Mouse (Mus musculus): Measurements from ENCODE around the gene Spata25. TPM values are rescaled to one million over a fixed set of nuclear protein-coding genes. Genes with fewer than 3 reads are reported as not detected.

Spata25 gene
- polyA plus RNA-seq, 1 experiment from 2014 or later, result not detected

- Histone ChIP-seq H3K36me3 (ENCODE audit: control insufficient read depth, insufficient read depth, low read length) (peaks cover 20% of the 10 kb centered on the region), H3K9me3 (replicated peaks; ENCODE audit: control insufficient read depth, low read length) (no peaks in the 10 kb centered on the region), H3K9ac (ENCODE audit: low read length) (peak within 1 kb of the TSS; percentile 78), H3K27ac (ENCODE audit: low read depth, low read length) (peak within 1 kb of the TSS; percentile 44), H3K4me3 (ENCODE audit: low read depth, low read length) (peak within 1 kb of the TSS; percentile 72), H3K4me2 (ENCODE audit: low read length) (peak within 1 kb of the TSS; percentile 100), H3K27me3 (replicated peaks; ENCODE audit: control insufficient read depth, insufficient read depth, low read length) (no peaks in the 10 kb centered on the region), H3K4me1 (ENCODE audit: control insufficient read depth, insufficient read depth, low read length) (peaks cover 11% of the 10 kb centered on the region)
- WGBS, result 1% methylated on average over 35 of the region's 35 CpGs
- DNase-seq (ENCODE audit: low spot score) (peak; percentile 84), ATAC-seq (peak; percentile 78)
Observed at GRCm38 (mm10) chr2:164832748-164833301, 4.5 kb upstream of the Spata25 start, which contains the start of gene Ctsa. Gene Ctsa, plus strand, starts transcription at chr2:164832873.

- WGBS, result 65% methylated on average over 16 of the region's 16 CpGs
- H3K4me3 ChIP-seq (ENCODE audit: low read depth, low read length), result peak overlapping the region; percentile 72
Observed at GRCm38 (mm10) chr2:164832032-164832747, 3.9 kb upstream of the Spata25 start.

GRCm38 (mm10) chr2:164831029-164831428 is 2.7 kb upstream of the Spata25 start:
- no peaks in the 10 kb centered on the region for H3K27me3 ChIP-seq (replicated peaks; ENCODE audit: control insufficient read depth, insufficient read depth, low read length)
- H3K4me2 ChIP-seq (ENCODE audit: low read length), result no peak overlapping the region
- H3K9ac ChIP-seq (ENCODE audit: low read length), result no peak overlapping the region
- no peaks in the 10 kb centered on the region for H3K9me3 ChIP-seq (replicated peaks; ENCODE audit: control insufficient read depth, low read length)
- DNase-seq (ENCODE audit: low spot score) (no peak), ATAC-seq (no peak)
- H3K36me3 ChIP-seq (ENCODE audit: control insufficient read depth, insufficient read depth, low read length), result peaks cover 27% of the 10 kb centered on the region
- H3K27ac ChIP-seq (ENCODE audit: low read depth, low read length), result no peak overlapping the region
- H3K4me3 ChIP-seq (ENCODE audit: low read depth, low read length), result no peak overlapping the region
- H3K4me1 ChIP-seq (ENCODE audit: control insufficient read depth, insufficient read depth, low read length), result peaks cover 11% of the 10 kb centered on the region
- WGBS, result 87% methylated on average over 10 of the region's 10 CpGs

More at GRCm38 (mm10) chr2:164832032-164832747, 3.9 kb upstream of the Spata25 start:
- Histone ChIP-seq H3K9ac (ENCODE audit: low read length) (peak overlapping the region; percentile 78), H3K9me3 (replicated peaks; ENCODE audit: control insufficient read depth, low read length) (no peaks in the 10 kb centered on the region), H3K36me3 (ENCODE audit: control insufficient read depth, insufficient read depth, low read length) (peaks cover 21% of the 10 kb centered on the region), H3K4me2 (ENCODE audit: low read length) (peak overlapping the region; percentile 100), H3K4me1 (ENCODE audit: control insufficient read depth, insufficient read depth, low read length) (peaks cover 11% of the 10 kb centered on the region), H3K27ac (ENCODE audit: low read depth, low read length) (peak overlapping the region; percentile 44; the same call in 1 of the 2 replicates), H3K27me3 (replicated peaks; ENCODE audit: control insufficient read depth, insufficient read depth, low read length) (no peaks in the 10 kb centered on the region)
- ATAC-seq (no peak), DNase-seq (ENCODE audit: low spot score) (no peak)

GRCm38 (mm10) chr2:164829090-164829489 is 753 bp upstream of the Spata25 start:
- ATAC-seq, result no peak
- H3K4me2 ChIP-seq (ENCODE audit: low read length), result no peak overlapping the region
- no peaks in the 10 kb centered on the region for H3K9me3 ChIP-seq (replicated peaks; ENCODE audit: control insufficient read depth, low read length)
- H3K27me3 ChIP-seq (replicated peaks; ENCODE audit: control insufficient read depth, insufficient read depth, low read length), result no peaks in the 10 kb centered on the region
- H3K9ac ChIP-seq (ENCODE audit: low read length), result no peak overlapping the region
- DNase-seq (ENCODE audit: low spot score), result no peak
- no peak overlapping the region for H3K4me3 ChIP-seq (ENCODE audit: low read depth, low read length)
- peaks cover 42% of the 10 kb centered on the region for H3K36me3 ChIP-seq (ENCODE audit: control insufficient read depth, insufficient read depth, low read length)
- WGBS, result 100% methylated on average over 1 of the region's 1 CpGs
- peaks cover 2% of the 10 kb centered on the region for H3K4me1 ChIP-seq (ENCODE audit: control insufficient read depth, insufficient read depth, low read length)
- no peak overlapping the region for H3K27ac ChIP-seq (ENCODE audit: low read depth, low read length)

GRCm38 (mm10) chr2:164827146-164827850 is 1.0 kb downstream of the Spata25 start:
- DNase-seq (ENCODE audit: low spot score), result no peak
- Histone ChIP-seq H3K9me3 (replicated peaks; ENCODE audit: control insufficient read depth, low read length) (no peaks in the 10 kb centered on the region), H3K4me2 (ENCODE audit: low read length) (no peak overlapping the region), H3K4me3 (ENCODE audit: low read depth, low read length) (no peak overlapping the region), H3K27ac (ENCODE audit: low read depth, low read length) (no peak overlapping the region), H3K27me3 (replicated peaks; ENCODE audit: control insufficient read depth, insufficient read depth, low read length) (no peaks in the 10 kb centered on the region), H3K9ac (ENCODE audit: low read length) (no peak overlapping the region), H3K36me3 (ENCODE audit: control insufficient read depth, insufficient read depth, low read length) (peaks cover 42% of the 10 kb centered on the region), H3K4me1 (ENCODE audit: control insufficient read depth, insufficient read depth, low read length) (peaks cover 6% of the 10 kb centered on the region; the same call in 1 of the 2 replicates)
- 88% methylated on average over 16 of the region's 16 CpGs for WGBS
- no peak for ATAC-seq

- Histone ChIP-seq H3K36me3 (ENCODE audit: control insufficient read depth, insufficient read depth, low read length) (peaks cover 52% of the 10 kb centered on the region), H3K9me3 (replicated peaks; ENCODE audit: control insufficient read depth, low read length) (no peaks in the 10 kb centered on the region), H3K9ac (ENCODE audit: low read length) (no peak overlapping the region)
Observed at GRCm38 (mm10) chr2:164825521-164825920, 2.8 kb downstream of the Spata25 start.

GRCm38 (mm10) chr2:164823969-164824368 is 4.4 kb downstream of the Spata25 start:
- Histone ChIP-seq H3K9me3 (replicated peaks; ENCODE audit: control insufficient read depth, low read length) (no peaks in the 10 kb centered on the region), H3K9ac (ENCODE audit: low read length) (no peak overlapping the region), H3K27me3 (replicated peaks; ENCODE audit: control insufficient read depth, insufficient read depth, low read length) (no peaks in the 10 kb centered on the region), H3K36me3 (ENCODE audit: control insufficient read depth, insufficient read depth, low read length) (peaks cover 60% of the 10 kb centered on the region), H3K4me3 (ENCODE audit: low read depth, low read length) (no peak overlapping the region), H3K4me2 (ENCODE audit: low read length) (no peak overlapping the region), H3K27ac (ENCODE audit: low read depth, low read length) (no peak overlapping the region), H3K4me1 (ENCODE audit: control insufficient read depth, insufficient read depth, low read length) (peaks cover 9% of the 10 kb centered on the region; the same call in 1 of the 2 replicates)
- DNase-seq (ENCODE audit: low spot score) (no peak), ATAC-seq (no peak)
- 90% methylated on average over 4 of the region's 4 CpGs for WGBS

More at GRCm38 (mm10) chr2:164825521-164825920, 2.8 kb downstream of the Spata25 start:
- no peak overlapping the region for H3K27ac ChIP-seq (ENCODE audit: low read depth, low read length)
- DNase-seq (ENCODE audit: low spot score), result no peak
- no peak overlapping the region for H3K4me3 ChIP-seq (ENCODE audit: low read depth, low read length)
- H3K4me1 ChIP-seq (ENCODE audit: control insufficient read depth, insufficient read depth, low read length), result peaks cover 9% of the 10 kb centered on the region; the same call in 1 of the 2 replicates
- H3K4me2 ChIP-seq (ENCODE audit: low read length), result no peak overlapping the region
- 95% methylated on average over 17 of the region's 17 CpGs for WGBS
- H3K27me3 ChIP-seq (replicated peaks; ENCODE audit: control insufficient read depth, insufficient read depth, low read length), result no peaks in the 10 kb centered on the region
- ATAC-seq, result no peak

- Histone ChIP-seq H3K36me3 (ENCODE audit: control insufficient read depth, insufficient read depth, low read length) (peaks cover 55% of the 10 kb centered on the region), H3K27ac (ENCODE audit: low read depth, low read length) (peak overlapping the region; percentile 92), H3K4me3 (ENCODE audit: low read depth, low read length) (peak overlapping the region; percentile 71), H3K27me3 (replicated peaks; ENCODE audit: control insufficient read depth, insufficient read depth, low read length) (no peaks in the 10 kb centered on the region), H3K9me3 (replicated peaks; ENCODE audit: control insufficient read depth, low read length) (no peaks in the 10 kb centered on the region), H3K4me1 (ENCODE audit: control insufficient read depth, insufficient read depth, low read length) (peaks cover 9% of the 10 kb centered on the region; the same call in 1 of the 2 replicates), H3K9ac (ENCODE audit: low read length) (peak overlapping the region; percentile 77), H3K4me2 (ENCODE audit: low read length) (peak overlapping the region; percentile 58)
- peak; percentile 71 for DNase-seq (ENCODE audit: low spot score)
- peak; percentile 72 for ATAC-seq
- WGBS, result 3% methylated on average over 10 of the region's 10 CpGs
Observed at GRCm38 (mm10) chr2:164823181-164823585, 5.2 kb downstream of the Spata25 start.

Measured in forebrain, embryonic 14.5 days (tissue).